Mouse (Mus musculus): ENCODE measurements around the gene Cela3b.
A peak's percentile ranks its signal among the peaks of the same experiment; 100 is the strongest.

Cela3b gene

GRCm38 (mm10) chr4:137430502-137430901 is at the start of gene Cela3b:
TSS of gene Cela3b (minus strand) at chr4:137430540.
- no peak for DNase-seq (ENCODE audit: low spot score in 2 of 2)

DNA sequence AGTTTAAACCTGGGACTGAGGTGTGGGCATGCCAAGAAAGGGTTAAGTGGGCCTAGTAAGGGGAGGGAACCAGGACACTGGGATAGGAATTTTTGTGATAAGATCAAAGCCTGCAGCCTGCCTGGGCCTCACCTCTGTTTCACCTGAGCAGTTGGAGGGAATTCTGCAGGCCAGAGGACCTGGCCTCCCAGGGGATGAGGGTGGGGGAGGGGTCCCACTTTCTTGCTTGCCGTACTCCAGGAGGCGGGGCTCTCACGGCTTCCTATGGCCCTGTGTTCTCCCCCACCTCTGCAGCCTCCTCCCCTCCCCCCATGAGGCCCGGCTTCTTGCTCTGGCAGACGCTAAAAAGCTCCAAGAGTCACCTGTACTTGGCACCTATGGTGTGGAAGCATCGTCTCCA is 49.4 kb upstream of the Cela3b start:
- DNase-seq (ENCODE audit: low spot score in 2 of 2): no peak

DNA sequence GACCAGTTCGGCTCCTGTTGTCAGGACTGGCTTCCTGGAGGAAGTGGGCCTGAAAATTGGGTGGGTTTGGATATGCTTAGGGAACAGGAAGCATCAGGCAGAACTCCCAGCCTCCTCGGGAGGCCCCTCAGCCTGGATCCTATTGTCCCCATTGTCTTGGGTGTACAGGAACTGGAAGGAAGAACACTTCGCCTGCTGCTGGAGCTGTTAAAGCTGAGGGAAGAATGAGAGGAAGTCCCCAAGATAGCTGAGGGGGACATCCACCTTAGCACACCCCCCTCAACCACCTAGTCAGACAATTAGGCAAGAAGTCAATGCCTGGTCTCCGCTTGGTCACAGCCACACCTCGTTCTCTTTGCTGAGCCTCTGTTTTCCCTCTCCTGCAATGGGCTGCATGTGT is 48.0 kb upstream of the Cela3b start:
- no peak for DNase-seq (ENCODE audit: low spot score in 2 of 2)

DNA sequence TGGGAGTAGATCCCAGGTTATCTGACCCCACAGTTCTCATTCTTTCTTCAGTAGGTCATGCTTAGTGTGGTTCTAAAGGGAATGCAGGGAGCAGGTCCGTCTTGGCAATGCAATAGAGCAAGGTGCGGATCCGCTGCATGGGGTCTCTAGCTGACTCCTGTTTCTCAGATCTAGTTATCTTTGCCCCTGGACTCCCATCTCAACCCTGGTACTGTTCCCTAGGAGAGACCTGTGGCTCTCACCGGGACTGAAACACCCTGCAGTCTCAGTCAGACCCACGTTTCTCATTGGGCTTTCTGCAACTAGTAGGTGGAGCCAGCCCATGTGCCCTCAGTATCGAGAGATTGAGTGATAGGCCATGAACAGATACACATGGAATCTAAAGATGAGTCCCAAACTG is 47.3 kb upstream of the Cela3b start:
- DNase-seq (ENCODE audit: low spot score in 2 of 2): no peak

GRCm38 (mm10) chr4:137476761-137477237 is 46.5 kb upstream of the Cela3b start:
- no peak for DNase-seq (ENCODE audit: low spot score in 2 of 2)

GRCm38 (mm10) chr4:137476065-137476760 is 45.9 kb upstream of the Cela3b start:
- DNase-seq (ENCODE audit: low spot score in 2 of 2): peak in 1 of 2 experiments; percentile 17

GRCm38 (mm10) chr4:137475271-137476050 is 45.1 kb upstream of the Cela3b start:
- no peak for DNase-seq (ENCODE audit: low spot score in 2 of 2)

- DNase-seq (ENCODE audit: low spot score in 2 of 2): no peak
Observed at GRCm38 (mm10) chr4:137474694-137475093, 44.4 kb upstream of the Cela3b start.

- no peak for DNase-seq (ENCODE audit: low spot score in 2 of 2)
Observed at GRCm38 (mm10) chr4:137473701-137474388, 43.5 kb upstream of the Cela3b start.

- DNase-seq (ENCODE audit: low spot score in 2 of 2): no peak
Observed at GRCm38 (mm10) chr4:137473240-137473639, 42.9 kb upstream of the Cela3b start.

GRCm38 (mm10) chr4:137471326-137471725 is 41.0 kb upstream of the Cela3b start:
- no peak for DNase-seq (ENCODE audit: low spot score in 2 of 2)

GRCm38 (mm10) chr4:137470701-137471317 is 40.5 kb upstream of the Cela3b start:
- DNase-seq (ENCODE audit: low spot score in 2 of 2): no peak

- no peak for DNase-seq (ENCODE audit: low spot score in 2 of 2)
Observed at GRCm38 (mm10) chr4:137469845-137470692, 39.7 kb upstream of the Cela3b start.

DNA sequence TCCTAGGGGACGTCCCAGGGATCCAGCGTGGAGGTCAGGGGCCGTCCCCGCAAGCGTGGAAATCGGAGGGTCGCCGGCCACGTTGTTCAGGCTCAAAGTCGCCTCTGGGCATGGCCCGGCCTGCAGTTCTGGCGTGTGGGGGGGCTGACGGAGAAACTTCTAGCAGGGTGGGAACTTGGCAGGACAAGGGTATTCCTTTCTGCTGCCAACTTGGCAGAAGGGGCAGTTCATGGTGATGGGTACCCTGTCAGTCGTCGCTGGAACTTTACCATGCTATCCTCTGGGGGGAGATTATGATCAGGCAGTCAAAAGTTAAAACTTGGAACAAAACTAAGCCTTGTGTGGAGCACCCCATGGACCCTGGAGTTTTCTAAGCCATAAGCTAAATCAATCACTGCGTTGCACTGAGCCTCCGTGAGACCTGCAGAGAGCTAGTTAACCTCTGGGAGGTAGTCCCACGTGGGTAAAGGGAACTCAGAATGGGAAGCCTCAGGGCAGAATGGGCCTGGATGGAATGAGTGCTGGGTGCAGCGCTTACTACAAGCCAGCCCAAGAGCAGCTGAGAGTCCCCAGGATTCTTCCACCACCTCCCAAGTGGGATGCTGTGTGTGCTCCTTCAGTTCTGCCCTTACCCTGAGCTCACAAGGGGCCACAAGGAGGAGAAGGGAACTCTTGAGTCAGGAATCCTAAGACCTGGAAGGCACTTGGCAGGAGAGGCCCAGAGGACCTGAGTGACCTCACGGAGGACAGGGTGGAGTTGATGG is 38.9 kb upstream of the Cela3b start:
- DNase-seq (ENCODE audit: low spot score in 2 of 2): no peak

- DNase-seq (ENCODE audit: low spot score in 2 of 2): peak; percentile 73 to 75
Observed at GRCm38 (mm10) chr4:137468260-137469080, 38.1 kb upstream of the Cela3b start, which contains the start of gene Hspg2. TSS of gene Hspg2 (plus strand) at chr4:137468769.

- no peak for DNase-seq (ENCODE audit: low spot score in 2 of 2)
Observed at GRCm38 (mm10) chr4:137467525-137467924, 37.2 kb upstream of the Cela3b start.

DNA sequence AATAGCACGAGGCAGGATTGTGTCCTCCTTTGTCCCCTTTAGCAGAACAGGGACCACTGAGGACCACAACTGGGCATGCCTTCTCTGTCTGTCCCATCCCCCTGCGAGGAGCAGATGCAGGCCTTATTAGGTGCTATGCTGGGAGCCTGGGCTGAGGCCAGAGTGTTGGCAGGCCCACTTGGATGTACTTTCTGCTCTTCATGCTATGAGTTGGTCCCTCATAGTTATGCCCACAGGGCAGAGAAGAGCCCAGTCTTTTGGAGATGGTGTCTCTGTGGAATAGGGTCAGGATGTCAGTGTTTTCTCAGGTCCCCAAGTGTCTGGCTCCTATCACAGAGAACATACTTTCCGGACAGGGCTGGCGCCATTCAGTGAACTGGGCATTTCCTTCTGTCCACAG is 36.7 kb upstream of the Cela3b start:
- DNase-seq (ENCODE audit: low spot score in 2 of 2): no peak

GRCm38 (mm10) chr4:137465125-137465787 is 34.9 kb upstream of the Cela3b start:
- no peak for DNase-seq (ENCODE audit: low spot score in 2 of 2)
